ENCODE assay signal across 8 mouse cellular contexts in the genomic region with DNA sequence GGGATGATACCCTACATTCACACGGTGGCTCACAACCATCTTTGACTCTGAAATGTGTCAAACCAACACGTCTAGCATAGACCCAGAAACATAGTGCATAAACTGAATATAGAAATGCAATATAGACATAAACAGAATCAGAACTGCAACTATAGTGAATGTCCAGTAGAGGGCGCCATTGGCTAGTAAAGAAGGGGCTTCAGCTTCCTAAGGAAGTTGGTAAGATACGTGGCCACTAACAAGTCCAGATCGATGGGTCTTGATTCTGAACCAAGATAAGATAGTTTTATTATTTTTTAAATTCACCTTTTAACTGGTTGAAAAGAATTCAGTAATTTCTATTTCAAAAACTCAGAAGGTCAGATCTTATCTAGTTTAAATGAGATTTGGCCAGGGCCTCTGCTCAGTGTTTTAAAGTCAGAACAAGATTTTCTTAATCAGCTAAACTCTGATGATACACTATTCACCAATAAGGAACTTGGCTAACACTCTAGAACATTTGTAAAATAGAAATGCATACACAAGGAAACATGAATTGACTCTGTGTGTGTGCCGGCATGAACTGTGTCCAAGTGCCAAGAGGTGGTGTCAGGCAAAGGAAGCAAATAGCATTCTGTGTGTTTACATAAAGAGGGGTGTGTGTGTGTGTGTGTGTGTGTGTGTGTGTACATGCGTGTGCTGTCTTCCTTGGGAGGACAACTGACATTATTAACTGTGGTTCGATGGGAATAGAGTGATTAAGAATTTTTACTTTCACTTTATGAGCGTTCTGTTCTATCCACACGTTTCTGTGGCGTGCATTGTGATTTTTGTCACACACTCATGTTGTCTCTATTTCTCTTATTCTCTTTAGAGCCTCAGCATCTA. TPM values are rescaled to one million over a fixed set of nuclear protein-coding genes. Genes with fewer than 3 reads are reported as not detected.
DNase-seq lines count a peak whose midpoint lies in the region; ATAC-seq and TF ChIP-seq lines count a peak whose summit lies in the region.

No protein-coding gene starts in this region.

- CTCF ChIA-PET in Patski (lab: Charles Lee): interaction anchor here (0.9 to 2.4 kb wide), 10 partner anchors 10 to 149 kb away, joined by 3 to 9 read pairs (median 4); partner anchors contain the start of genes Bst1 and Fbxl5

- H3K27me3 ChIP-seq in Patski: no peaks in the 10 kb centered on the region
- H3K27me3 ChIP-seq in midbrain, embryonic 16.5 days (ENCODE audit: control insufficient read depth, insufficient read depth, low read depth, low read length): no peaks in the 10 kb centered on the region

- in situ Hi-C loops in Patski (cut with MboI; ENCODE audit: low pct_unique_long_range_greater_than_20kb): loop anchor here (5.0 kb wide), 1 partner anchor 151 kb away; no protein-coding TSS in a partner anchor

- H3K9me3 ChIP-seq in midbrain, embryonic 16.5 days (replicated peaks; ENCODE audit: control insufficient read depth, low read length, poor library complexity, severe bottlenecking): no peaks in the 10 kb centered on the region

- intact Hi-C loops in heart, postnatal 10 days (cut with DNase I): loop anchor here (1.0 to 5.0 kb wide), 5 partner anchors 51 to 426 kb away; partner anchors contain the start of gene Prom1

- no peak overlapping the region for H3K4me2 ChIP-seq in midbrain, embryonic 16.5 days (ENCODE audit: low read length)

- DNase-seq in ovary, adult 18-20 months (ENCODE audit: low spot score): peak; percentile 16
- no peak for DNase-seq in ovary, postnatal 36 days (ENCODE audit: low spot score)
- peak; percentile 34 for DNase-seq in Patski (ENCODE audit: low read depth, low spot score)
- DNase-seq in cerebellum, postnatal 36 days: peak; percentile 19 to 37
- DNase-seq in heart, postnatal 10 days: peak; percentile 62 to 77
- peak; percentile 35 for DNase-seq in liver
- DNase-seq in thymus, postnatal 4 days: peak; percentile 54

- H3K27ac ChIP-seq in midbrain, embryonic 16.5 days (ENCODE audit: low read length): no peak overlapping the region

- H3K9ac ChIP-seq in midbrain, embryonic 16.5 days (ENCODE audit: low read depth, low read length): no peak overlapping the region

- WGBS in midbrain, embryonic 16.5 days: 48% methylated on average over 11 of the region's 11 CpGs

- H3K4me3 ChIP-seq in midbrain, embryonic 16.5 days (ENCODE audit: low read depth, low read length): no peak overlapping the region

- no peaks in the 10 kb centered on the region for H3K36me3 ChIP-seq in midbrain, embryonic 16.5 days (ENCODE audit: control insufficient read depth, insufficient read depth, low read length)

- H3K4me1 ChIP-seq in midbrain, embryonic 16.5 days (ENCODE audit: control insufficient read depth, insufficient read depth, low read length): no peaks in the 10 kb centered on the region

- no peak for ATAC-seq in Patski
- peak; percentile 61; the same call in 1 of the 2 replicates for ATAC-seq in midbrain, embryonic 16.5 days

- POLR2A ChIA-PET in Patski (lab: Charles Lee): interaction anchor here (1.7 kb wide), 1 partner anchor 14 kb away, joined by 3 read pairs; no protein-coding TSS in a partner anchor

- peak; percentile 72 for TF ChIP-seq CTCF in Patski (IDR thresholded peaks at IDR 0.05)

RNA-seq across cellular contexts. Expression of gene Fbxl5, which starts 19.9 kb away (rescaled TPM):
- polyA plus RNA-seq in Patski (2021): 91.7 TPM
- 10 to 100 TPM; 32.0 to 37.0 TPM for total RNA-seq in heart, postnatal 10 days (2021)
- 84.5 and 85.1 TPM in 2 replicates for polyA plus RNA-seq in midbrain, embryonic 16.5 days (2015; fragmentation: Nextera tagmentation; extraction: Ambion mirVana)

RNA-seq across cellular contexts. Expression of gene Bst1, which starts 22.7 kb away (rescaled TPM):
- 864 TPM for polyA plus RNA-seq in Patski (2021)
- total RNA-seq in heart, postnatal 10 days (2021): under 1 TPM; 0.96 to 0.99 TPM
- 0.06 TPM in 1 of 2 replicates, not detected in the other for polyA plus RNA-seq in midbrain, embryonic 16.5 days (2015; fragmentation: Nextera tagmentation; extraction: Ambion mirVana)

RNA-seq across cellular contexts. Expression of gene Cd38, which starts 27.0 kb away (rescaled TPM):
- 1.6 TPM for polyA plus RNA-seq in Patski (2021)
- 10 to 100 TPM; 10.5 to 12.7 TPM for total RNA-seq in heart, postnatal 10 days (2021)
- 1.9 and 2.4 TPM in 2 replicates for polyA plus RNA-seq in midbrain, embryonic 16.5 days (2015; fragmentation: Nextera tagmentation; extraction: Ambion mirVana)

Comparison
In these comparisons a context has a peak if more than half of its experiments do, and no peak if none do; other contexts are left out.
1. RNA of gene Bst1, which starts 22.7 kb away (polyA plus RNA-seq): 864 TPM in Patski (single experiment); 0.06 TPM in midbrain, embryonic 16.5 days; every median in the first group is over 100 times any median in the second.